Mouse (Mus musculus): ENCODE data around the gene Sdhb. TPM values are rescaled to one million over a fixed set of nuclear protein-coding genes. Genes with fewer than 3 reads are reported as not detected.

The Sdhb gene
- total and polyA plus RNA-seq, 3 experiments: 292 to 414 (median 342) TPM

DNA sequence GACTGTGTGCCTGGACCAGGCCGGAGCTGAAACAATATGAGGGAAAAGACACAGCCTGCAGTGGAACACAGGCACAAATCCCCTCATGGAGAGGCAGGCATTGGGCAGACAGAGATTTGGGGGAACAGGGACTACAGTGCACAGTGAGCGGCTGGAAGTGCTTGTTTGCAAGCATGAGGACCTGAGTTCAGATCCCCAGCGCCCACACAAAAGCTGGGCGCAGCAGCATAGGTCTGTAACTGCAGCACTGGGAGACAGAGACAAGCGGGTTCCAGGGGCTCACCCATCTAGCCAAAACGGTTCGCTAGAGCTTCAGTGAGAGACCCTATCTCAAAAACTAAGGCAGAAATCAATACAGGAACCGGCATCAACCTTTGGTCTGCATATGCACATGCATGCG lies 47.4 kb upstream of the Sdhb start (continued):
- no peak for TF ChIP-seq CHD2 (IDR thresholded peaks at IDR 0.05; ENCODE audit: low read length)

GRCm38 (mm10) chr4:140914731-140915131 lies 46.3 kb upstream of the Sdhb start:
- Histone ChIP-seq H3K4me3 (ENCODE audit: control insufficient read depth in 1 of 2, insufficient read depth in 1 of 2, low read depth in 2 of 2, low read length in 2 of 2) (no peak overlapping the region), H3K4me1 (ENCODE audit: control insufficient read depth in 1 of 2, insufficient read depth in 2 of 2, low read length in 2 of 2) (no peaks in the 10 kb centered on the region; a peak in 1 of 4 replicates), H3K27ac (ENCODE audit: control insufficient read depth, low read depth, low read length) (no peak overlapping the region), H3K79me2 (ENCODE audit: control insufficient read depth, insufficient read depth, low read length, poor library complexity) (no peaks in the 10 kb centered on the region), H3K9me3 (replicated peaks; ENCODE audit: insufficient read depth, low read length) (no peaks in the 10 kb centered on the region), H3K36me3 (ENCODE audit: control insufficient read depth in 1 of 2, insufficient read depth in 2 of 2, low read length in 2 of 2) (no peaks in the 10 kb centered on the region), H3K9ac (ENCODE audit: control insufficient read depth, low read depth, low read length, poor library complexity, severe bottlenecking) (no peak overlapping the region), H3K27me3 (ENCODE audit: control insufficient read depth in 1 of 2, insufficient read depth in 2 of 2, low read length in 2 of 2) (peaks cover 0 to 4% of the 10 kb centered on the region in 2 experiments; a peak in 2 of 4 replicates)
- no peak for DNase-seq (ENCODE audit: low read depth, low spot score)
- TF ChIP-seq RCOR1 (IDR thresholded peaks at IDR 0.05; ENCODE audit: low read depth, low read length) (no peak), TAL1 (IDR thresholded peaks at IDR 0.05; ENCODE audit: low read length) (no peak), ELF1 (IDR thresholded peaks at IDR 0.05; ENCODE audit: low read depth, low read length) (no peak), POLR2AphosphoS5 (IDR thresholded peaks at IDR 0.05; ENCODE audit: borderline replicate concordance, low read depth, low read length) (no peak), CTCF (IDR thresholded peaks at IDR 0.05 in 2 of 3, conservative IDR thresholded peaks at IDR 0.05 in 1 of 3; ENCODE audit: control insufficient read depth in 1 of 3, insufficient read depth in 1 of 3, low read depth in 2 of 3, low read length in 3 of 3, poor library complexity in 1 of 3, severe bottlenecking in 1 of 3) (no peak), GATA1 (IDR thresholded peaks at IDR 0.05; ENCODE audit: low read depth, low read length) (no peak), MAFK (IDR thresholded peaks at IDR 0.05; ENCODE audit: borderline replicate concordance, low read depth, low read length) (no peak), ZC3H11A (IDR thresholded peaks at IDR 0.05; ENCODE audit: low read depth, low read length) (no peak), POLR2A (IDR thresholded peaks at IDR 0.05; ENCODE audit: control insufficient read depth in 1 of 2, insufficient read depth in 1 of 2, low read depth in 1 of 2, low read length in 2 of 2, poor library complexity in 1 of 2) (no peak), CHD1 (IDR thresholded peaks at IDR 0.05; ENCODE audit: low read depth, low read length) (no peak)

GRCm38 (mm10) chr4:140915235-140915634 lies 45.8 kb upstream of the Sdhb start:
- no peaks in the 10 kb centered on the region; a peak in 1 of 4 replicates for H3K4me1 ChIP-seq (ENCODE audit: control insufficient read depth in 1 of 2, insufficient read depth in 2 of 2, low read length in 2 of 2)
- H3K9me3 ChIP-seq (replicated peaks; ENCODE audit: insufficient read depth, low read length): no peaks in the 10 kb centered on the region
- H3K9ac ChIP-seq (ENCODE audit: control insufficient read depth, low read depth, low read length, poor library complexity, severe bottlenecking): no peak overlapping the region
- TF ChIP-seq ELF1 (IDR thresholded peaks at IDR 0.05; ENCODE audit: low read depth, low read length) (no peak), GATA1 (IDR thresholded peaks at IDR 0.05; ENCODE audit: low read depth, low read length) (no peak), BHLHE40 (IDR thresholded peaks at IDR 0.05; ENCODE audit: borderline replicate concordance, low read depth, low read length) (no peak), E2F4 (IDR thresholded peaks at IDR 0.05; ENCODE audit: borderline replicate concordance, low read depth, low read length) (no peak), MEF2A (IDR thresholded peaks at IDR 0.05; ENCODE audit: extremely low read depth, insufficient replicate concordance, low read depth, low read length, poor library complexity, severe bottlenecking) (no peak), USF1 (IDR thresholded peaks at IDR 0.05; ENCODE audit: low read depth, low read length) (no peak), TBP (IDR thresholded peaks at IDR 0.05; ENCODE audit: low read depth, low read length) (no peak), ZC3H11A (IDR thresholded peaks at IDR 0.05; ENCODE audit: low read depth, low read length) (no peak), SMC3 (IDR thresholded peaks at IDR 0.05; ENCODE audit: low read depth, low read length) (no peak)
- H3K27ac ChIP-seq (ENCODE audit: control insufficient read depth, low read depth, low read length): no peak overlapping the region
- H3K4me3 ChIP-seq (ENCODE audit: control insufficient read depth in 1 of 2, insufficient read depth in 1 of 2, low read depth in 2 of 2, low read length in 2 of 2): no peak overlapping the region
- no peak for DNase-seq (ENCODE audit: low read depth, low spot score)
- H3K36me3 ChIP-seq (ENCODE audit: control insufficient read depth in 1 of 2, insufficient read depth in 2 of 2, low read length in 2 of 2): no peaks in the 10 kb centered on the region
- H3K79me2 ChIP-seq (ENCODE audit: control insufficient read depth, insufficient read depth, low read length, poor library complexity): no peaks in the 10 kb centered on the region
- H3K27me3 ChIP-seq (ENCODE audit: control insufficient read depth in 1 of 2, insufficient read depth in 2 of 2, low read length in 2 of 2): peaks cover 0 to 4% of the 10 kb centered on the region in 2 experiments; a peak in 2 of 4 replicates
